Mouse (Mus musculus) forebrain, embryonic 12.5 days (tissue): Measurements from ENCODE around the gene Fgfr2. TPM values are rescaled to one million over a fixed set of nuclear protein-coding genes. Genes with fewer than 3 reads are reported as not detected.

Experiments
- ATAC-seq: fragments of 200-750 bp; cut with Nextera tagmentation; 2 replicates; pipeline ENCODE4 v1.8.0; 2017; ENCODE audit warnings: moderate TSS enrichment; ENCODE audit not compliant: low FRiP score
- H3K27ac ChIP-seq: fragments of 300-500 bp; sonication (generic); 2 replicates; pipeline ENCODE4 v1.5.1; 2016; ENCODE audit warnings: mild to moderate bottlenecking
- H3K27me3 ChIP-seq: fragments of 300-500 bp; sonication (generic); 2 replicates; pipeline ENCODE4 v1.6.1; 2016; ENCODE audit warnings: mild to moderate bottlenecking
- H3K36me3 ChIP-seq: fragments of 300-500 bp; sonication (generic); replicated peaks from 2 replicates; pipeline ENCODE4 v1.6.1; 2016; ENCODE audit warnings: mild to moderate bottlenecking
- H3K4me1 ChIP-seq: fragments of 300-500 bp; sonication (generic); 2 replicates; pipeline ENCODE4 v1.6.1; 2016
- H3K4me2 ChIP-seq: fragments of 300-500 bp; sonication (generic); 2 replicates; pipeline ENCODE4 v1.6.1; 2016; ENCODE audit warnings: mild to moderate bottlenecking, moderate library complexity
- H3K4me3 ChIP-seq: fragments of 300-500 bp; sonication (generic); replicated peaks from 2 replicates; pipeline ENCODE4 v1.5.1; 2016; ENCODE audit warnings: mild to moderate bottlenecking
- H3K9ac ChIP-seq: fragments of 300-500 bp; sonication (generic); 2 replicates; pipeline ENCODE4 v1.6.1; 2016; ENCODE audit warnings: mild to moderate bottlenecking
- H3K9me3 ChIP-seq: fragments of 300-500 bp; sonication (generic); 2 replicates; pipeline ENCODE4 v1.6.1; 2016
- WGBS: fragments of 180-500 bp; shearing (Covaris S2); methylation state at CpG from one replicate; pipeline ENCODE4 v1.1.7; 2016; 5-methylcytosine and 5-hydroxymethylcytosine counted together
- polyA plus RNA-seq: library from polyadenylated mRNA; unstranded; fragments of >200 nt; fragmentation: Nextera tagmentation; extraction: Ambion mirVana; gene quantifications from 2 replicates; pipeline ENCODE4 v1.2.1, GENCODE M21; 2016

Fgfr2 gene
- polyA plus RNA-seq, 1 experiment from 2014 or later, result 89.6 TPM

GRCm38 (mm10) chr7:132358709-132359108 lies 764.4 kb downstream of the Fgfr2 start:
- no peak overlapping the region for H3K4me2 ChIP-seq

DNA sequence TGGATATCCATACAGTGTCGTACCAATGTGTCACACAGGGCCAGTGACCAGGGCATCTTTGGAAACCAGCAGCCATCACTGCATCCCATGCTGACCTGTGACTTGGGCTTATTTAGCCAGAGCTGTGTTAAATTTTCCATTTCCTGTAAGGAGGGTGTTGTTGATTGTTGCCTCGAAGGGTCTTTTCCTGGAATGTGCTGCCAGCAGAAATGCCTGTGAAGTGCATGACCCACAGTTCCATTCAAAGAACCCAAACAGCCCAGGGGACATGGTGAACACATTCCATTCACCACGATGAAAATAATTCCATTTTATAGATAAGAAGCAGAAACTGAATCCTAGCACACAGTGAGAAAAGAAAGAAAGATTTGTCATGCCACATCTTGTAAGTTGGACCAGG lies 764.9 kb downstream of the Fgfr2 start:
- WGBS, result 79% methylated on average over 3 of the region's 3 CpGs
- H3K4me3 ChIP-seq, result no peak overlapping the region
- peaks cover 17% of the 10 kb centered on the region for H3K4me1 ChIP-seq
- no peak overlapping the region for H3K27ac ChIP-seq
- H3K4me2 ChIP-seq, result no peak overlapping the region
- no peaks in the 10 kb centered on the region for H3K36me3 ChIP-seq
- no peak for ATAC-seq
- no peak overlapping the region for H3K9ac ChIP-seq
- H3K9me3 ChIP-seq, result no peaks in the 10 kb centered on the region
- 0 out of 2 replicates have a peak, but pooled peaks cover 13% of the 10 kb centered on the region for H3K27me3 ChIP-seq

More at GRCm38 (mm10) chr7:132358709-132359108, 764.4 kb downstream of the Fgfr2 start:
- Histone ChIP-seq H3K27me3 (0 out of 2 replicates have a peak, but pooled peaks cover 13% of the 10 kb centered on the region), H3K9ac (no peak overlapping the region), H3K36me3 (no peaks in the 10 kb centered on the region), H3K9me3 (no peaks in the 10 kb centered on the region), H3K4me3 (no peak overlapping the region), H3K27ac (no peak overlapping the region), H3K4me1 (peaks cover 17% of the 10 kb centered on the region)
- ATAC-seq, result no peak
- WGBS, result 66% methylated on average over 4 of the region's 4 CpGs

DNA sequence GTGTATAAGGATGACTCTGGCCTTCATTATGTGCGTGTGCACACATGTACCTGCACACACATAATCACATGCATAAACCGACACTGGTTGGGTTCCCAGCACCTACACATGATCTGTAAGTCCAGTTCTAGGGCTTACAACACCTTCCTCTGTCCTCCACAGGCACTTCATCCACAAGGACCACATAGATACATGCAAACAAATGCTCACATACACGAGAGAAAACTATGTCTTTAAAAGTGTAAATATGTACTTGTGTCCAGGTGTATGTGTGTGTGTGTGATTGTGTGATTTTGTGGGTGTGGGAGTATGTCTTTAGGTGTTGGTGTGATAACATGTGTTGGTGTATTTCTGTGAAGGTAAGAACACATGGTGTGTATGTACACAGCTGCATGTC lies 765.3 kb downstream of the Fgfr2 start:
- Histone ChIP-seq H3K36me3 (no peaks in the 10 kb centered on the region), H3K4me1 (peaks cover 17% of the 10 kb centered on the region), H3K4me3 (no peak overlapping the region), H3K27me3 (0 out of 2 replicates have a peak, but pooled peaks cover 13% of the 10 kb centered on the region), H3K9ac (no peak overlapping the region), H3K4me2 (no peak overlapping the region), H3K9me3 (no peaks in the 10 kb centered on the region), H3K27ac (no peak overlapping the region)
- no peak for ATAC-seq
- WGBS, result 87% methylated on average over 3 of the region's 3 CpGs

DNA sequence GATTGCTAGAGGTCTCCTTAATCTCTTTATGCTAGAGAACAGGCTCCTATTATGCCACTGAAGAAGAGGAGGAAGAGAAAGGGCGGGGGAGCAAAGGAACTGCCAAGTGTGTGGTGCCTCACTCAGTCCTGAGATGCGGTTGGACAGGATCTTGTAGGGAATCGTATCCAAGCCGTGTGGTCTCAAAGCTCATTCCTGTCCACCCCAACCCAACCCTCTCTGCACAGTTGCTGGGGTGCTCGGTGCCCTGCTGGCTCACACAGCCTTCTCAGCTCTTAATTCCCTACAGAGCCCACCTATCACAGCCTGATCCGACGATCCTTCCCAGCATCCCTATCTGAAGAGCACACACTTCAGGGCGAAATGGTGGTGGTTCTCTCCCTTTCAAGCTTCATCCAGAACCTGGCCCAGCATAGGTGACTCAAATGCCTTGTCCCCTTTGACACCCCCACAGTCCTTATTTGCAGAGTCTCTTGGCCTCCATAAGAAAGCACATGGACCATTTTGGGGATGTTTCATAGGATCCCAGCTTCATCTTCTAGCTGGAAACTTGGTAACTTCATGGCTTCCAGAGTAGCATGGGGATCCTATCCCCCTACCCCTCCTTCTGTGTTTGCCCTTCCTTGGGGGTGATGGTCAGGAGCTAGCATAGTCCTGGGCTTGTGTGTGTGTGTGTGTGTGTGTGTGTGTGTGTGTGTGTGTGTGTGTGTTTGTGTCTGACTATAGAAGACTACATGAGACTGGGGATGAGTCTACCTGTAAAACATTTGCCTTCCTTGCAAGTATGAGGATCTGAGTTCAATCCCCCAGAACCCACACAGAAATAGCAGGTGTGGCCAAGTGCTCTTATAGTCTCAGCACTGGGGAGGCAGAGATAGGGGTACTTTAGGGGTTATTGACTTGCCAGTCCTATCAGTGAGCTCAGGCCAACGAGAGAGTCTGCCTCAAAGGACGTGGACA lies 766.0 kb downstream of the Fgfr2 start:
- H3K36me3 ChIP-seq, result no peaks in the 10 kb centered on the region
- H3K9me3 ChIP-seq, result no peaks in the 10 kb centered on the region
- no peak for ATAC-seq
- no peak overlapping the region for H3K9ac ChIP-seq
- 0 out of 2 replicates have a peak, but pooled peaks cover 13% of the 10 kb centered on the region for H3K27me3 ChIP-seq
- peaks cover 17% of the 10 kb centered on the region for H3K4me1 ChIP-seq
- no peak overlapping the region for H3K4me3 ChIP-seq
- WGBS, result 28% methylated on average over 10 of the region's 10 CpGs
- H3K4me2 ChIP-seq, result no peak overlapping the region
- no peak overlapping the region for H3K27ac ChIP-seq

DNA sequence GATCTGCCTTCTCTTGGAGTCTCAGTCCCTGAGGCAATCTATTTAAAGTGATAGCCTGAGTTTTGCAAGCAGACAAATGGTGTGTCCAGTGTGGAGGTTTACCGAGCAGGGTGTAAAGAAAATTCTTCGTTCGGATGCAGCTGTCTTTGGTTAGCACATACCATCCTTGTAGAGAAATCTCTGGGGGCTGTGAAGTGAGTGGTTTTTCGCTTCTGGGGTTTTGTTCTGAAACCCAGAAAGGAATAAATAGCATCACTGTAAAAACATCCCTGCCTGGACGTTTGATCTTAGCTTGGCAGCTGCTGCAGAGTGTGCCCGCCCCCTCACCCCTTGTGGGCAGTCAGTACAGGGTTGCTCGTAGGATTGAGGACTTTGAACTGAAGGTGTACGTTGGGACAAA lies 767.0 kb downstream of the Fgfr2 start:
- Histone ChIP-seq H3K4me1 (peaks cover 17% of the 10 kb centered on the region), H3K4me3 (no peak overlapping the region), H3K27ac (no peak overlapping the region), H3K36me3 (no peaks in the 10 kb centered on the region), H3K9ac (no peak overlapping the region), H3K4me2 (no peak overlapping the region), H3K9me3 (no peaks in the 10 kb centered on the region), H3K27me3 (0 out of 2 replicates have a peak, but pooled peaks cover 13% of the 10 kb centered on the region)
- no peak for ATAC-seq
- WGBS, result 18% methylated on average over 8 of the region's 8 CpGs

GRCm38 (mm10) chr7:132355767-132356166 lies 767.4 kb downstream of the Fgfr2 start:
- no peaks in the 10 kb centered on the region for H3K9me3 ChIP-seq
- no peak overlapping the region for H3K4me3 ChIP-seq
- no peak for ATAC-seq
- 0 out of 2 replicates have a peak, but pooled peaks cover 13% of the 10 kb centered on the region for H3K27me3 ChIP-seq
- WGBS, result 80% methylated on average over 6 of the region's 6 CpGs
- peaks cover 17% of the 10 kb centered on the region for H3K4me1 ChIP-seq
- H3K4me2 ChIP-seq, result no peak overlapping the region
- no peak overlapping the region for H3K27ac ChIP-seq
- no peaks in the 10 kb centered on the region for H3K36me3 ChIP-seq
- no peak overlapping the region for H3K9ac ChIP-seq

- no peaks in the 10 kb centered on the region for H3K36me3 ChIP-seq
- peaks cover 9% of the 10 kb centered on the region for H3K4me1 ChIP-seq
- H3K4me2 ChIP-seq, result no peak overlapping the region
- no peak for ATAC-seq
- no peak overlapping the region for H3K27ac ChIP-seq
- H3K9ac ChIP-seq, result no peak overlapping the region
- H3K27me3 ChIP-seq, result no peaks in the 10 kb centered on the region
- 87% methylated on average over 6 of the region's 6 CpGs for WGBS
- no peaks in the 10 kb centered on the region for H3K9me3 ChIP-seq
- H3K4me3 ChIP-seq, result no peak overlapping the region
These were observed 774.0 kb downstream of the Fgfr2 start for GRCm38 (mm10) chr7:132349075-132349572.

- H3K9ac ChIP-seq, result no peak overlapping the region
- H3K36me3 ChIP-seq, result no peaks in the 10 kb centered on the region
- H3K27ac ChIP-seq, result no peak overlapping the region
- 88% methylated on average over 9 of the region's 9 CpGs for WGBS
- no peaks in the 10 kb centered on the region for H3K27me3 ChIP-seq
- H3K4me3 ChIP-seq, result no peak overlapping the region
- no peak overlapping the region for H3K4me2 ChIP-seq
- no peak for ATAC-seq
- H3K9me3 ChIP-seq, result no peaks in the 10 kb centered on the region
- H3K4me1 ChIP-seq, result peaks cover 9% of the 10 kb centered on the region
These were observed 775.7 kb downstream of the Fgfr2 start for GRCm38 (mm10) chr7:132347273-132348045.

DNA sequence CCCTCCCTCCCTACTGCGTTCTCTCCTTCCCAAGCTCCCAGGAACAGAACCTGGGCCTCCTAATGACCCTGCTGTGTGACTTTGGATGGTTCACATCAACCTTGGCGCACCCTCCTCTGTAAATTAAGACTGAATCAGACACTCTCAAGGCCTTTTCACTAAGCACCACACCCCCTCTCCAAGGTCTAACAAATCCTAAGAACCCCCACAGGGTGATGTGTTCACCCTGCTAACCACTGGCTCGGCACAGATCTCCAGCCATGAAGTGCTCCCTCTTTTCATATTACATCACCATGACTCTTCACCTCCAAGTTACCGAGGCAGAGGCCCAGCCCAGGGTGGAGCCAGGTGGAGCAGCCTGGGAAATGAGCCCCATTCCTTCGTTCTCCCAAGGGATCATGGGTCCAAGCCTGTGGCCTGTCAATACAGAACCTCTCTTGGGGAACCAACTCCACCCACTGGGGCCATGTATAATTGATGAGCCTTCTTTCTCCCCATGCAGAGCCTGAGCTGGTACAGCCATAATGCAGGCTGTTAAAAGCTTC lies 777.6 kb downstream of the Fgfr2 start:
- no peaks in the 10 kb centered on the region for H3K9me3 ChIP-seq
- no peak for ATAC-seq
- no peaks in the 10 kb centered on the region for H3K36me3 ChIP-seq
- no peak overlapping the region for H3K4me3 ChIP-seq
- peaks cover 9% of the 10 kb centered on the region for H3K4me1 ChIP-seq
- H3K27me3 ChIP-seq, result no peaks in the 10 kb centered on the region
- H3K9ac ChIP-seq, result no peak overlapping the region
- H3K27ac ChIP-seq, result no peak overlapping the region
- WGBS, result 63% methylated on average over 5 of the region's 5 CpGs
- no peak overlapping the region for H3K4me2 ChIP-seq

GRCm38 (mm10) chr7:132344606-132345005 lies 778.5 kb downstream of the Fgfr2 start:
- H3K4me2 ChIP-seq, result no peak overlapping the region
- H3K9me3 ChIP-seq, result no peaks in the 10 kb centered on the region
- no peak overlapping the region for H3K27ac ChIP-seq
- no peaks in the 10 kb centered on the region for H3K36me3 ChIP-seq
- 77% methylated on average over 4 of the region's 4 CpGs for WGBS
- no peak overlapping the region for H3K4me3 ChIP-seq
- peaks cover 9% of the 10 kb centered on the region for H3K4me1 ChIP-seq
- no peaks in the 10 kb centered on the region for H3K27me3 ChIP-seq
- no peak for ATAC-seq
- no peak overlapping the region for H3K9ac ChIP-seq

GRCm38 (mm10) chr7:132343900-132344299 lies 779.2 kb downstream of the Fgfr2 start:
- ATAC-seq, result no peak
- H3K27ac ChIP-seq, result no peak overlapping the region
- peaks cover 9% of the 10 kb centered on the region for H3K4me1 ChIP-seq
- 92% methylated on average over 2 of the region's 2 CpGs for WGBS
- H3K36me3 ChIP-seq, result no peaks in the 10 kb centered on the region
- no peak overlapping the region for H3K9ac ChIP-seq
- no peaks in the 10 kb centered on the region for H3K27me3 ChIP-seq
- no peak overlapping the region for H3K4me3 ChIP-seq
- no peaks in the 10 kb centered on the region for H3K9me3 ChIP-seq
- H3K4me2 ChIP-seq, result no peak overlapping the region

GRCm38 (mm10) chr7:132343146-132343545 lies 780.0 kb downstream of the Fgfr2 start:
- Histone ChIP-seq H3K4me3 (no peak overlapping the region), H3K9me3 (no peaks in the 10 kb centered on the region), H3K4me1 (peaks cover 9% of the 10 kb centered on the region), H3K27me3 (no peaks in the 10 kb centered on the region), H3K27ac (no peak overlapping the region), H3K4me2 (no peak overlapping the region), H3K9ac (no peak overlapping the region), H3K36me3 (no peaks in the 10 kb centered on the region)
- WGBS, result 44% methylated on average over 2 of the region's 2 CpGs
- no peak for ATAC-seq
